Mouse (Mus musculus): ENCODE data around the gene Cyp51. TPM values are rescaled to one million over a fixed set of nuclear protein-coding genes. Genes with fewer than 3 reads are reported as not detected.

The Cyp51 gene
- total RNA-seq, 2 experiments from 2014 or later = 82.4 to 93.7 TPM

Other genes starting within 250 kb of the Cyp51 start
- gene Mterf1a, start 210.8 kb downstream of the Cyp51 start, total RNA-seq (2021) = 1 to 10 TPM; 9.3 to 9.6 TPM
- gene Akap9, start 176.7 kb downstream of the Cyp51 start, total RNA-seq (2021) = 10 to 100 TPM; 82.7 to 85.8 TPM
- 1 to 10 TPM; 4.7 to 5.3 TPM for gene Mterf1b, start 87.6 kb upstream of the Cyp51 start, total RNA-seq (2021)

Data from layer of hippocampus, postnatal 10 days (tissue).